20 mouse cellular contexts compared by ENCODE assay signal in genomic region chr12:60872381-60872780, GRCm38 (mm10).
DNase-seq lines count a peak whose midpoint lies in the region; ATAC-seq and TF ChIP-seq lines count a peak whose summit lies in the region.
"Had no signal": no experiment of that assay in that cellular context is flagged by ENCODE, and none has a peak within 500 bp of the region (broad histone marks: within the 10 kb centered on the region; RNA-seq: fewer than 3 reads in every experiment).

No protein-coding gene starts in this region.

- H3K4me2 ChIP-seq in embryonic facial prominence, embryonic 14.5 days (ENCODE audit: low read depth, low read length): no peak overlapping the region
- no peak overlapping the region for H3K4me2 ChIP-seq in midbrain, embryonic 14.5 days (ENCODE audit: low read length)
- no peak overlapping the region for H3K4me2 ChIP-seq in midbrain, postnatal 0 days (ENCODE audit: low read depth, low read length, poor library complexity, severe bottlenecking)
- H3K4me2 ChIP-seq: embryonic facial prominence, embryonic 13.5 days; forebrain, embryonic 13.5 days had no signal

- peak; percentile 16 for DNase-seq in embryonic facial prominence, embryonic 14.5 days (ENCODE audit: low spot score)
- no peak for DNase-seq in embryonic facial prominence, embryonic 10.5 days (ENCODE audit: low spot score)
- DNase-seq in midbrain, embryonic 14.5 days: peak; percentile 7
- DNase-seq in midbrain, postnatal 0 days (ENCODE audit: low spot score): no peak
- DNase-seq in right cerebral cortex, postnatal 36 days (ENCODE audit: low spot score in 2 of 2): no peak
- DNase-seq: adrenal gland, adult 2 months; adrenal gland, postnatal 10 days; adrenal gland, postnatal 25 days; B cell, adult 2 months; cerebellum, adult 11-12 months; cerebellum, adult 2 months; cerebellum, adult 9-10 months; cerebellum, postnatal 10 days; cerebellum, postnatal 25 days had no signal

- no peaks in the 10 kb centered on the region for H3K9me3 ChIP-seq in embryonic facial prominence, embryonic 14.5 days (ENCODE audit: control insufficient read depth, low read length)
- H3K9me3 ChIP-seq in embryonic facial prominence, embryonic 10.5 days: no peaks in the 10 kb centered on the region
- H3K9me3 ChIP-seq in midbrain, embryonic 14.5 days (ENCODE audit: control insufficient read depth, low read length): no peaks in the 10 kb centered on the region
- H3K9me3 ChIP-seq in midbrain, postnatal 0 days (ENCODE audit: low read length): no peaks in the 10 kb centered on the region
- H3K9me3 ChIP-seq: embryonic facial prominence, embryonic 13.5 days; forebrain, embryonic 13.5 days had no signal

- WGBS in embryonic facial prominence, embryonic 14.5 days: 73% methylated on average over 2 of the region's 2 CpGs
- WGBS in embryonic facial prominence, embryonic 10.5 days: 91% methylated on average over 2 of the region's 2 CpGs
- 84% methylated on average over 2 of the region's 2 CpGs for WGBS in midbrain, embryonic 14.5 days
- WGBS in midbrain, postnatal 0 days: 78% methylated on average over 2 of the region's 2 CpGs

- no peak overlapping the region for H3K9ac ChIP-seq in embryonic facial prominence, embryonic 14.5 days (ENCODE audit: low read depth, low read length)
- H3K9ac ChIP-seq in midbrain, embryonic 14.5 days (replicated peaks; ENCODE audit: low read length): no peak overlapping the region
- H3K9ac ChIP-seq in midbrain, postnatal 0 days (replicated peaks; ENCODE audit: low read length, poor library complexity, severe bottlenecking): no peak overlapping the region
- H3K9ac ChIP-seq: embryonic facial prominence, embryonic 13.5 days; forebrain, embryonic 13.5 days had no signal

- no peak overlapping the region for H3K27ac ChIP-seq in embryonic facial prominence, embryonic 14.5 days (replicated peaks; ENCODE audit: low read depth, low read length)
- H3K27ac ChIP-seq in embryonic facial prominence, embryonic 10.5 days (replicated peaks): no peak overlapping the region
- H3K27ac ChIP-seq in midbrain, embryonic 14.5 days (replicated peaks; ENCODE audit: low read depth, low read length): no peak overlapping the region
- no peak overlapping the region for H3K27ac ChIP-seq in midbrain, postnatal 0 days (ENCODE audit: low read depth, low read length)
- H3K27ac ChIP-seq: embryonic facial prominence, embryonic 13.5 days; forebrain, embryonic 13.5 days had no signal

- no peaks in the 10 kb centered on the region for H3K36me3 ChIP-seq in embryonic facial prominence, embryonic 14.5 days (ENCODE audit: control insufficient read depth, insufficient read depth, low read length)
- no peaks in the 10 kb centered on the region for H3K36me3 ChIP-seq in embryonic facial prominence, embryonic 10.5 days (replicated peaks)
- H3K36me3 ChIP-seq in midbrain, embryonic 14.5 days (ENCODE audit: control insufficient read depth, insufficient read depth, low read length): no peaks in the 10 kb centered on the region
- no peaks in the 10 kb centered on the region for H3K36me3 ChIP-seq in midbrain, postnatal 0 days (ENCODE audit: insufficient read depth, low read length)
- H3K36me3 ChIP-seq: embryonic facial prominence, embryonic 13.5 days; G1E had no signal

- no peak overlapping the region for H3K4me3 ChIP-seq in embryonic facial prominence, embryonic 14.5 days (ENCODE audit: low read depth, low read length)
- H3K4me3 ChIP-seq in embryonic facial prominence, embryonic 10.5 days: no peak overlapping the region
- no peak overlapping the region for H3K4me3 ChIP-seq in midbrain, embryonic 14.5 days (replicated peaks; ENCODE audit: low read depth, low read length)
- H3K4me3 ChIP-seq in midbrain, postnatal 0 days (ENCODE audit: low read depth, low read length): no peak overlapping the region
- H3K4me3 ChIP-seq: embryonic facial prominence, embryonic 13.5 days; forebrain, embryonic 13.5 days had no signal

- no peak for ATAC-seq in embryonic facial prominence, embryonic 14.5 days (ENCODE audit: low read depth)
- ATAC-seq in midbrain, embryonic 14.5 days (ENCODE audit: low FRiP score, low TSS enrichment): no peak
- no peak for ATAC-seq in midbrain, postnatal 0 days (ENCODE audit: low FRiP score)
- ATAC-seq: CD4-positive, CD25-positive, alpha-beta regulatory T cell, adult 4 months; forebrain, embryonic 13.5 days; forebrain, embryonic 16.5 days had no signal

- no peak for TF ChIP-seq CTCF in midbrain, postnatal 0 days (IDR thresholded peaks at IDR 0.05)

- H3K27me3 ChIP-seq in embryonic facial prominence, embryonic 14.5 days (replicated peaks; ENCODE audit: control insufficient read depth, insufficient read depth, low read length): no peaks in the 10 kb centered on the region
- H3K27me3 ChIP-seq in embryonic facial prominence, embryonic 10.5 days (replicated peaks; ENCODE audit: low read depth, poor library complexity, severe bottlenecking): no peaks in the 10 kb centered on the region
- no peaks in the 10 kb centered on the region for H3K27me3 ChIP-seq in midbrain, embryonic 14.5 days (ENCODE audit: control insufficient read depth, insufficient read depth, low read length)
- H3K27me3 ChIP-seq in midbrain, postnatal 0 days (ENCODE audit: insufficient read depth, low read length): no peaks in the 10 kb centered on the region
- H3K27me3 ChIP-seq: CH12.LX; embryonic facial prominence, embryonic 13.5 days; forebrain, embryonic 13.5 days had no signal

- H3K4me1 ChIP-seq in embryonic facial prominence, embryonic 14.5 days (ENCODE audit: control insufficient read depth, insufficient read depth, low read length): no peaks in the 10 kb centered on the region
- H3K4me1 ChIP-seq in embryonic facial prominence, embryonic 10.5 days: no peaks in the 10 kb centered on the region
- H3K4me1 ChIP-seq in midbrain, embryonic 14.5 days (ENCODE audit: control insufficient read depth, insufficient read depth, low read length): no peaks in the 10 kb centered on the region
- H3K4me1 ChIP-seq in midbrain, postnatal 0 days (ENCODE audit: insufficient read depth, low read length): no peaks in the 10 kb centered on the region
- H3K4me1 ChIP-seq: embryonic facial prominence, embryonic 13.5 days; forebrain, embryonic 13.5 days had no signal

Comparison
In these comparisons a context has a peak if more than half of its experiments do, and no peak if none do; other contexts are left out.
1. DNase-seq: peak in embryonic facial prominence, embryonic 14.5 days (single experiment) and midbrain, embryonic 14.5 days (single experiment); none in embryonic facial prominence, embryonic 10.5 days (single experiment), midbrain, postnatal 0 days (single experiment) and right cerebral cortex, postnatal 36 days (0 of 2).